Mouse (Mus musculus) liver, adult 2 months (tissue): Measurements from ENCODE around the gene Hcn1.

ENCODE experiments used
- CTCF ChIP-seq: fragments of 200-500 bp; IDR thresholded peaks from 2 replicates; pipeline ENCODE4 v1.5.1; 2011; ENCODE audit warnings: low read depth, low read length, control low read depth
- POLR2A ChIP-seq: fragments of 200-500 bp; IDR thresholded peaks from 2 replicates; pipeline ENCODE4 v1.6.1; 2011; ENCODE audit warnings: low read length, control low read depth; ENCODE audit not compliant: insufficient read depth; ENCODE audit errors: extremely low read depth

GRCm38 (mm10) chr13:118035598-118035997 lies 433.5 kb downstream of the Hcn1 start:
- TF ChIP-seq CTCF (no peak), POLR2A (no peak)
